Mouse (Mus musculus) stomach, postnatal 0 days (tissue): ENCODE results near the gene Itgae. TPM values are rescaled to one million over a fixed set of nuclear protein-coding genes. Genes with fewer than 3 reads are reported as not detected.

Experiments used
- ATAC-seq: fragments of 200-750 bp; cut with Nextera tagmentation; 2 replicates; pipeline ENCODE4 v1.8.0; 2017; ENCODE audit not compliant: low FRiP score, low TSS enrichment
- DNase-seq: peaks from one replicate; pipeline ENCODE4 v3.0.0-alpha.2; 2016; ENCODE audit warnings: low spot score
- H3K27ac ChIP-seq: fragments of 300-500 bp; sonication (generic); replicated peaks from 2 replicates; pipeline ENCODE4 v1.5.1; 2014; ENCODE audit warnings: mild to moderate bottlenecking, control low read depth
- H3K27me3 ChIP-seq: fragments of 300-500 bp; sonication (generic); 2 replicates; pipeline ENCODE4 v1.6.1; 2014; ENCODE audit warnings: low read length; ENCODE audit not compliant: control insufficient read depth, insufficient read depth
- H3K36me3 ChIP-seq: fragments of 300-500 bp; sonication (generic); 2 replicates; pipeline ENCODE4 v1.6.1; 2014; ENCODE audit warnings: low read length, mixed read lengths; ENCODE audit not compliant: control insufficient read depth, insufficient read depth
- H3K4me1 ChIP-seq: fragments of 300-500 bp; sonication (generic); replicated peaks from 2 replicates; pipeline ENCODE4 v1.6.1; 2014; ENCODE audit warnings: antibody characterized with exemption; ENCODE audit not compliant: control insufficient read depth, insufficient read depth
- H3K4me2 ChIP-seq: fragments of 300-500 bp; sonication (generic); replicated peaks from 2 replicates; pipeline ENCODE4 v1.6.1; 2014; ENCODE audit warnings: low read depth, mild to moderate bottlenecking, control low read depth, moderate library complexity
- H3K4me3 ChIP-seq: fragments of 300-500 bp; sonication (generic); 2 replicates; pipeline ENCODE4 v1.5.1; 2014; ENCODE audit warnings: low read depth, low read length, control low read depth
- H3K9ac ChIP-seq: fragments of 300-500 bp; sonication (generic); 2 replicates; pipeline ENCODE4 v1.6.1; 2014; ENCODE audit warnings: mild to moderate bottlenecking, low read length, control low read depth, mixed read lengths
- H3K9me3 ChIP-seq: fragments of 300-500 bp; sonication (generic); 2 replicates; pipeline ENCODE4 v1.6.1; 2016; ENCODE audit warnings: low read length; ENCODE audit not compliant: control insufficient read depth
- CTCF ChIP-seq: IDR thresholded peaks from 2 replicates; pipeline ENCODE4 v1.5.1; 2016; ENCODE audit warnings: antibody characterized with exemption, low read depth, mild to moderate bottlenecking, moderate library complexity
- EP300 ChIP-seq: optimal IDR thresholded peaks from 2 replicates; pipeline ENCODE3; 2016; ENCODE audit warnings: antibody characterized with exemption
- WGBS: fragments of 180-500 bp; shearing (Covaris S2); extraction: QIAGEN DNeasy Blood & Tissue Kit; methylation state at CpG from one replicate; pipeline ENCODE4 v1.1.7; 2014; 5-methylcytosine and 5-hydroxymethylcytosine counted together
- polyA plus RNA-seq: library from polyadenylated mRNA; unstranded; fragments of >200 nt; fragmentation: Nextera tagmentation; extraction: Ambion mirVana; gene quantifications from 2 replicates; pipeline ENCODE4 v1.2.1, GENCODE M21; 2015

The Itgae gene
- 0.13 and 0.15 TPM in 2 replicates for polyA plus RNA-seq

- Histone ChIP-seq H3K27ac (no peak within 1 kb of the TSS), H3K9me3 (no peaks in the 10 kb centered on the region), H3K36me3 (no peaks in the 10 kb centered on the region), H3K9ac (no peak within 1 kb of the TSS), H3K27me3 (no peaks in the 10 kb centered on the region), H3K4me3 (no peak within 1 kb of the TSS), H3K4me1 (no peaks in the 10 kb centered on the region), H3K4me2 (no peak within 1 kb of the TSS)
- 78% methylated on average over 4 of the region's 4 CpGs for WGBS
- DNase-seq: no peak
- no peak for TF ChIP-seq CTCF
- no peak for TF ChIP-seq EP300
- no peak for ATAC-seq
Observed at GRCm38 (mm10) chr11:73090283-73090682, at the start of gene Itgae. Itgae (plus strand) TSS chr11:73090583.

DNA sequence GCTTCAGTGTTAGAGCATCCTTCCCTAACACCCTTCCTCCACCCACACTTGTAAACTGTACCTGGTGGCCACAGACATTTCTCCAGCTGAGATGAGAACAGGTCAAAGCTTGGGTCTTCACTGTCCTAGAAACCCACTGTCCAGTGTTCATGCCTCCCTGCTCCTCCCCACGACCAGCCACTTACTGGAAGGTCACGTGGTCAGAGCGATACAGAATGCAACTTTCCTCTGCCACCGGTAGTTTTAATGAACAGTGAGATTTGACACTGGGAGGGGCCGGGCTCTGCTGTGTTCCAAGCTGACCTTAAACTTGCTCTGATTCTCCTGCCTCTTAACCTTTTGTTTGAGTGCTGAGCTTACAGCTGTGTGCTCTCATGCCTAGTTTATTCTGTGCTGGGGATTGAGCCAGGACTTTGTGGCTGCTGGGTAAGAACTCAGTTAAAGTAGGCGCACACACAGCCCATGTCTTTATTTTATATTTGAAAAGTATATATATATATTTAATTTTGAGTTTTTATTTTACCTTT lies 46.1 kb upstream of the Itgae start:
- H3K4me2 ChIP-seq: no peak overlapping the region
- H3K27ac ChIP-seq: no peak overlapping the region
- H3K4me1 ChIP-seq: no peaks in the 10 kb centered on the region
- 22% methylated on average over 6 of the region's 6 CpGs for WGBS
- no peak overlapping the region for H3K9ac ChIP-seq
- H3K36me3 ChIP-seq: no peaks in the 10 kb centered on the region
- H3K9me3 ChIP-seq: no peaks in the 10 kb centered on the region
- H3K4me3 ChIP-seq: no peak overlapping the region
- no peak for TF ChIP-seq CTCF
- no peak for TF ChIP-seq EP300
- H3K27me3 ChIP-seq: no peaks in the 10 kb centered on the region
- ATAC-seq (no peak), DNase-seq (no peak)

DNA sequence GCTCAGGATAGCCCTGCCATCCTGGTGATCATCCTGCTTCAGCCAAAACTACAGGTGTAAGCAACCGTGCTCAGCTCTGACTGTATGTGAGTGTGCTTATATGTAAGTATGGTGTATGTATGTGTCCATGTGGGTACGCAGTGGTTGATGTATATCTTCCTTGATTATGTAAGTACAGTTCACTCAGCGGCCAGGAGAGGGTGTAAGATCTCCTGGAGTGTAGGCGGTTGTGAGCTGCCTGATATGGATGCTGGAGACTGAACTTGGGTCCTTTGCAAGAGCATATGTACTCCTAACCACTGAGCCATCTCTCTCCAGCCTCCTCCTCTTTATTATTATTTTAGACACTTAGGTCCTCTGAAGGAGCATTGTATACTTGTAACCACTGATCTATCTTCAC lies 45.6 kb upstream of the Itgae start:
- Histone ChIP-seq H3K4me1 (no peaks in the 10 kb centered on the region), H3K9me3 (no peaks in the 10 kb centered on the region), H3K4me3 (no peak overlapping the region), H3K4me2 (no peak overlapping the region), H3K27me3 (no peaks in the 10 kb centered on the region), H3K36me3 (no peaks in the 10 kb centered on the region), H3K9ac (no peak overlapping the region), H3K27ac (no peak overlapping the region)
- TF ChIP-seq EP300: no peak
- TF ChIP-seq CTCF: peak; percentile 47
- ATAC-seq: no peak
- WGBS: 65% methylated on average over 4 of the region's 4 CpGs
- no peak for DNase-seq

- Histone ChIP-seq H3K9me3 (no peaks in the 10 kb centered on the region), H3K4me3 (peak within 1 kb of the TSS; percentile 84), H3K27ac (peak within 1 kb of the TSS; percentile 93), H3K4me2 (peak within 1 kb of the TSS; percentile 70), H3K36me3 (peaks cover 4% of the 10 kb centered on the region; the same call in 1 of the 2 replicates), H3K9ac (peak within 1 kb of the TSS; percentile 96), H3K27me3 (no peaks in the 10 kb centered on the region), H3K4me1 (no peaks in the 10 kb centered on the region)
- DNase-seq: peak; percentile 96
- TF ChIP-seq CTCF (peak; percentile 84), EP300 (peak; percentile 70)
- ATAC-seq: peak; percentile 97
- 1% methylated on average over 37 of the region's 39 CpGs for WGBS
Observed at GRCm38 (mm10) chr11:73047542-73047996, 42.8 kb upstream of the Itgae start, which contains the start of gene Ncbp3. Ncbp3 (plus strand) TSS chr11:73047783.

DNA sequence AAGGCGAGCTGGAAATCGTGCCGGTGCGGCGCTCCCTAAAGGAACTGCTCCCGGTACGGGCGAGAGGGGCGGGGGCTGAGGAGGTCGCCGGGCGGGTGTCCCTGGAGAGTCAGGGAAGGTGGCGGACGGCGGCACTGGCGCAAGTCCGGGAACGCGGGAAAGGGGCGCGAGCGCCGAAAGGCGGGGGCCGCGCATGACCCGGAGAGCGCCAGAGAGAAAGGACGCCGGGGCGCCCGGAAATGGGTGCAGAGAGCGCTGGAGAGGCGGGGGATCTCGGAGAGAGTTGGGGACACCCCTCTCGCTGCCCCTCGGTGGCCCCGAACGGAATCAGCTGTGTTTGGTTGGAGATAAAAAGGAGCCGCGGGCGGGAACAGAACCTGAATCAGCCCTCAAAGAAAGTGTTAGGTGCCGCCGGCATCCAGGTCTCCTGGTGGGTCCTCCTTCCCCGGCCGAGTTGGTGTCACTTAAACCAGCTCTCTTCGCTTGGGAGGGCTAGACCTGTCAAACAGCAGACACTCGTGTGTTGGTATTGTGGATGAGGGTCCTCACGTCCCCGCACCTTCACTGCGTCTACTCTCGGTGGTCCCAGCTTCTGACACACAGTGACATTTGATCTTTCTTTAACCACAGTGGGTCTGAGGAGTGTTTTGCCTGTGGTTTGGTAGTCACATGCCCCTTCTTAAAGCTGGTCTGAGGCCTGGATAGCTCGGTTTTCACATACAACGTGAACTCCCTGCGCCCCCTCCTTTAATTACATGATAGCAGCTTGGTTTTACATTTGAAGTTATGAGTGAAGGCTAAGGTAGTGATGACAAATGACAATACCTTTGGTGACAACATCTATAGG lies 42.1 kb upstream of the Itgae start:
- H3K4me1 ChIP-seq: no peaks in the 10 kb centered on the region
- 2% methylated on average over 54 of the region's 55 CpGs for WGBS
- TF ChIP-seq EP300: no peak
- no peak for TF ChIP-seq CTCF
- DNase-seq: no peak
- no peaks in the 10 kb centered on the region for H3K27me3 ChIP-seq
- H3K4me2 ChIP-seq: peak overlapping the region; percentile 70
- ATAC-seq: peak; percentile 62
- H3K9me3 ChIP-seq: no peaks in the 10 kb centered on the region
- peak overlapping the region; percentile 93 for H3K27ac ChIP-seq
- H3K36me3 ChIP-seq: peaks cover 4% of the 10 kb centered on the region; the same call in 1 of the 2 replicates
- peak overlapping the region; percentile 84 for H3K4me3 ChIP-seq
- H3K9ac ChIP-seq: peak overlapping the region; percentile 96
